1 mouse cellular context compared by ENCODE assay signal in genomic region chr17:28622300-28622759, GRCm38 (mm10).
TF ChIP-seq lines count a peak whose summit lies in the region.

Srpk1 (minus strand) TSS chr17:28622709.

TF ChIP-seq in CH12.LX, 34 proteins besides CTCF, POLR2A, EP300 and RAD21 (continued from another document):
- TF ChIP-seq ZC3H11A (IDR thresholded peaks at IDR 0.05; ENCODE audit: low read depth, low read length): no peak
- TF ChIP-seq KAT2A (IDR thresholded peaks at IDR 0.05; ENCODE audit: insufficient replicate concordance, low read length): no peak
- no peak for TF ChIP-seq PAX5 (IDR thresholded peaks at IDR 0.05; ENCODE audit: low read length)
- TF ChIP-seq BHLHE40 (IDR thresholded peaks at IDR 0.05; ENCODE audit: low read depth, low read length): no peak
- TF ChIP-seq MYC (IDR thresholded peaks at IDR 0.05; ENCODE audit: low read depth, low read length): peak; percentile 24; the same call in 1 of the 2 replicates
- TF ChIP-seq CHD1 (IDR thresholded peaks at IDR 0.05; ENCODE audit: low read depth, low read length): no peak
- no peak for TF ChIP-seq RCOR1 (conservative IDR thresholded peaks at IDR 0.05; ENCODE audit: low read depth, low read length)
- 0 out of 2 replicates have a peak, but pooled peaks have one; percentile 40 for TF ChIP-seq TBP (conservative IDR thresholded peaks at IDR 0.05; ENCODE audit: low read depth, low read length)
- no peak for TF ChIP-seq SMC3 (IDR thresholded peaks at IDR 0.05; ENCODE audit: low read depth, low read length)
